Mouse (Mus musculus): ENCODE results near the gene Hoxd12.

Hoxd12 gene

DNA sequence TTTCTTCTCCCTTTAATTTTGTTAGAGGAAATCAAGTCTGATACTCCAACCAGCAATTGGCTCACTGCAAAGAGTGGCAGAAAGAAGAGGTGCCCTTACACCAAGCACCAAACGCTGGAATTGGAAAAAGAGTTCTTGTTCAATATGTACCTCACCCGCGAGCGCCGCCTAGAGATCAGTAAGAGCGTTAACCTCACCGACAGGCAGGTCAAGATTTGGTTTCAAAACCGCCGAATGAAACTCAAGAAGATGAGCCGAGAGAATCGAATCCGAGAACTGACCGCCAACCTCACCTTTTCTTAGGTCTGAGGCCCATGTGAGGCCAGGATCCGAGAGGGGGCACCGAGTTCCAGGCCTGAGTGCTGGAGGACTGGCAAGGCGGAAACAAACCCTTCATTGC, 19.3 kb downstream of the Hoxd12 start:
- DNase-seq (ENCODE audit: low read depth, low spot score): peak; percentile 86

DNA sequence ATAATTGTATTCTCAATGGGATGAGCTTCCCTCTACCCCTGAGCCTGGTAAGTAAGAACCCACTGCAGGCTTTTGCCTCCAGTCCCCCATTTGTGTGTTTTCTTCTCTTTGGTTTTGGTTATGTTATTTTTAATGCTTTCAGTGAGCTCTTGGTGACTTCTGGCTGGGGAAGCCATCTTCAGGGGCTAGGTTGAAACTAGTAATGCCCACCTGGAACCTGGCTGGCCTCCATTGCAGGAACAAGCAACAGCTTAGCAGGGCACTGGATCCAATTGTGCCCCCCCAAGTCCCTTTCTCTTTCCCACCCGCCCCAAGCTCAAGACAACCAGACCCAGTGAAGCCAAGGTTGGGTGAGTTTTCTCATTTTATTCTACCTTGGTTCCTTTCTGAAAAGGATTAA, 20.6 kb downstream of the Hoxd12 start:
- no peak for DNase-seq (ENCODE audit: low read depth, low spot score)

DNA sequence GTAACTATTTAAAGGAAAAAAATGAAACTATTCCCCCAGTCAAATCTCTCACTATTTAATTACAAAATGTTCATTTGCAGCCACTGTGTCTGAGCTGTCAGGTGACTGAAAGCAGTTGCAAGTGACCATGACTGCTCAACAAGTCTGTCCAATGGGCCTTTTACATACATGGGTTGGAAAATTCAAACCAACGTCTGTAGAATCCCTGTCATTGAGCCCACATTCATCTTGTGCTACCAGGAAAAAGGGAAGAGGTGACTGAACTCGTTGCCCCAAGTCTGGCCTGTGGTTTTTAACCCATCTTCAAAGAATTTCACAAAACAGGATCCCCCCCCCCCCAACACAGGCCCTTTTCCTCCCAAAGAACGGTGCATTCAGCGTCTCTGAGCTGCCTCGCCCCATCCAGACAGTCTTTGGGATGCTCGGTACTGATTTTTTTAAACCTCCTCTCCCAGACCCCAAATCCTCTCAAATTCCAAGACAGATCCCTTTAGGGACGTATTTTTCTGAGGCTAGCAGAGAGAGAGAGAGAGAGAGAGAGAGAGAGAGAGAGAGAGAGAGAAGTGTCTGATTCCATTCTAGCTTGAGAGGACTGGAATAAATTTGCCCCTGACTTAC, 21.1 kb downstream of the Hoxd12 start:
- DNase-seq (ENCODE audit: low read depth, low spot score): no peak

GRCm38 (mm10) chr2:74696442-74697335, 21.9 kb downstream of the Hoxd12 start:
- no peak for DNase-seq (ENCODE audit: low read depth, low spot score)

- DNase-seq (ENCODE audit: low read depth, low spot score): peak; percentile 62
These were observed 22.8 kb downstream of the Hoxd12 start, which contains the start of gene Hoxd9 for GRCm38 (mm10) chr2:74697567-74698121. Hoxd9 (plus strand) TSS chr2:74697727.

DNA sequence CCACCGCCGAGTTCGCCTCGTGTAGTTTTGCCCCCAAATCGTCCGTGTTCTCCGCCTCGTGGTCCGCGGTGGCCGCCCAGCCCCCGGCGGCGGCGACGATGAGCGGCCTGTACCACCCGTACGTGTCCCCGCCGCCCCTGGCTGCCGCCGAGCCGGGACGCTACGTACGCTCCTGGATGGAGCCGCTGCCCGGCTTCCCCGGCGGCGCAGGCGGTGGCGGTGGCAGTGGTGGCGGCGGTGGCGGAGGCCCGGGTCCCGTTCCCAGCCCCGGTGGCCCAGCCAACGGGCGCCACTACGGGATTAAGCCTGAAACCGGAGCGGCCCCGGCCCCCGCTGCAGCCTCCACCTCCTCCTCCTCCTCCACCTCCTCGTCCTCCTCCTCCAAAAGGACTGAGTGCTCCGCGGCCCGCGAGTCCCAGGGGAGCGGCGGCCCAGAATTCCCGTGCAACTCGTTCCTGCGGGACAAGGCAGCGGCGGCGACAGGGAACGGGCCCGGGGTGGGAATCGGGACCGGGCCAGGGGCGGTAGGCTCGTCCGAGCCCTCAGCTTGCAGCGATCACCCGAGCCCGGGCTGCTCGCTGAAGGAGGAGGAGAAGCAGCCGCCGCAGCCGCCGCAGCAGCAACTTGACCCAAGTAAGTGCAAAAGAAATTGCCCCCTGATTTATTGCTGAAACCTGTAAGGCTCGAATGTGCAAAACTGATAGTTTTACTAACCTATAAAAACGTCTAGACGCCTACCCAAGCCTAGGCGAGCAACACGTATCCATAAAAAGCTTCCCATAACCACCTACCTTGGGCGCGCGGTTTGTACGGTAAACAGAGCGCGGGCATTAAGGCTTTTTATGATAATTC, 23.6 kb downstream of the Hoxd12 start:
- DNase-seq (ENCODE audit: low read depth, low spot score): no peak

- DNase-seq (ENCODE audit: low read depth, low spot score): no peak
These were observed 24.2 kb downstream of the Hoxd12 start for GRCm38 (mm10) chr2:74699053-74699430.

GRCm38 (mm10) chr2:74699664-74700545, 25.1 kb downstream of the Hoxd12 start:
- DNase-seq (ENCODE audit: low read depth, low spot score): peak; percentile 66

- DNase-seq (ENCODE audit: low read depth, low spot score): no peak
These were observed 25.8 kb downstream of the Hoxd12 start for GRCm38 (mm10) chr2:74700546-74701112.

- peak; percentile 60 for DNase-seq (ENCODE audit: low read depth, low spot score)
These were observed 27.4 kb downstream of the Hoxd12 start for GRCm38 (mm10) chr2:74701949-74702819.

DNA sequence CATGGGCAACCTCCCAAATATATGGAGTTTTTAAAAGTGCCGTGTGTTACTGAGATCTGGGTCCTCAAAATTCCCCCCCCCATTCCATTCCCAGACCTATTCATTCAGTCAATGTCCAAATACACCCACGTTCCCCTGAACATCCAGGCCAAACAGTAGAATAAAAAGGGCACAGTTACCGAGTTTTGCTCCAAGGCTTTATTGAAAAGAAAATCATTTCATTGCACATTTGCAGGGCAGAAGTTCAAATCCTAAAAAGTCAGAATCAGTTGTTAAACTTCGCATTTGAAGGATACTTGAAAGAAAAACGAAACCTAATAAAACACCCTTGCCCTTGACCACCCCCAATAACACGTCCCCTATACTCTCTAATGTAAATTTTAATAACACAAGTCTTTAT, 28.0 kb downstream of the Hoxd12 start:
- DNase-seq (ENCODE audit: low read depth, low spot score): no peak

DNA sequence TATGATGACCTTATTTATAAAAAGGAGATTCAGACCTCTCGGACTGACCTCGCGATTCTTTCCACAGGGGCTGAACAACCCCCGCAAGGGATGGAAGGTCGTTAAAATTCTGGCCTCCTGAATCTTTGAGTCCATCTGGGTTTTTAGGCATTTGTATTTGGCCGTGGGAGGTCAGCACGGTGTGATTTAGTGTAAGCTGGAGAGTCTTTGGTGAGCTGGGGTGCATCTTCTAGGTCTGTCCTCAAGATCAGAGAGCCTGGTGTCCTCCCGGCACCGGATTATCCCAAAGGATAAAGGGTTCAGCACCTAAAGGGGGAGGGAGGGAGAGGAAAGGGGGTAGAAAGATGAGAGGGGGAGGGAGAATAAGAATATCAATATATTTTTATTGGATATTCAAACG, 28.5 kb downstream of the Hoxd12 start:
- no peak for DNase-seq (ENCODE audit: low read depth, low spot score)

DNA sequence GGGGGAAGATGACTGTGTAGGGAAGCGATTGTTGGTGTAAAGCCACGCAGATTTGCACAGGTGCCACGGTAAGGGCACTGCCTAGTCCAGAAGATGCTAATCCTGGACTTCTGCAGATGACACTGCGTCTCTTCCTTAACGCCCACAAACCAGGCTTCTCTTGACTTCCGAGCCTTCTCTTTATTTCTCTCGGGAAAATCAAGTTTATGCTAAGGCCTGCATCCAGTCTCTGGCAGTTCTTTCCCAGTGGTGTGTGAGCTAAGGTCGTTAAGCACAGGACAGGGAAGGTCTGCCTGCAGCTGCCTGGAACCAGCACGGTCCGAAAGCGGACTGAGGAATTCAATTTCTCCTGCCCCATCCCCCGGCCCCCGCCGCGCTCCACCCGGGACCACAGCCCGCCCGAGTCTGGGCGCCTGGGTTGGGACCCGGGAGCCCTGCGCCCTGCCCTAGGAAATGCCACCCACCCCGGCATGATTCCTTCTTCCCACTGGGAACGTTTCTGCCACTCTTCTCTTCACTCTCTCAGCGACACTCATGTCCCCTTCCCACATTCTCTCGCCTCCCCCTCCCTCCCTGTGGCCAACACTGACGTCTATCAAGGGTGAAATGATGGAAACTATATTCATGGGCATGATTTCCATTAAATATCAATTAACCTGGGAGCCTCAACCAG, 29.0 kb downstream of the Hoxd12 start:
- DNase-seq (ENCODE audit: low read depth, low spot score): no peak

DNA sequence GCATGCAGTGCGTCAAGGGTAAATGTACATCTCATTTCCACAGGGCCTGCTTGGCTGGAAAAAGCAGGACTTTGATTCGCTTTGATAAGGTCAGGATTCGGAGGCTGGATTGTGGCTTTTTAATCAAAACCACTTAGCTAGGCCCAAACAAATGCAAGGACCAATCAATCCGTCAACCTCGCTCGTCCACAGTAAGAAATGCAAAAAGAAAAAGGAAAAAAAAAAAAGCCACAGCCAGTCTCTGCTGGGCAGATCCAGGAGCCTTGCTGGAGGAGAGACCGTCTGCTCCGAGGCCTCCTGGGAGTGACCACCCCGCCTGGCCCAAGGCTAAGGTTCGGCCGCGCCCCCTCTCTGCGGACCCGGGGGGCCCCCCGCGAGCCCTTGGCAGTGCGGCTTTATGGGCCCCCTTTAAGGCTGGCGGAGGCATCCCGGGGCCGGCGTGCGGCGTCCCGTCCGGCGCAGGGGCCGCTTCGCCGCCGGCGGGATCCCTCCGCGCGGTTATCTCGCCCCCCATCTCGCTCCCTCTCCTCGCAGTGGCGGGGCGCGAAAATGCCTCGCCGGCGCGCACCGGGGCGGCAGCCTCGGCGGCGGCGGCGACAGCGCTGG, 29.7 kb downstream of the Hoxd12 start, which contains the start of gene Hoxd8:
TSS of gene Hoxd8 (plus strand) at position 223 of the 606 bp plus-strand sequence.
- DNase-seq (ENCODE audit: low read depth, low spot score): peak; percentile 67

- DNase-seq (ENCODE audit: low read depth, low spot score): no peak
These were observed 30.2 kb downstream of the Hoxd12 start for GRCm38 (mm10) chr2:74704999-74705466.

DNA sequence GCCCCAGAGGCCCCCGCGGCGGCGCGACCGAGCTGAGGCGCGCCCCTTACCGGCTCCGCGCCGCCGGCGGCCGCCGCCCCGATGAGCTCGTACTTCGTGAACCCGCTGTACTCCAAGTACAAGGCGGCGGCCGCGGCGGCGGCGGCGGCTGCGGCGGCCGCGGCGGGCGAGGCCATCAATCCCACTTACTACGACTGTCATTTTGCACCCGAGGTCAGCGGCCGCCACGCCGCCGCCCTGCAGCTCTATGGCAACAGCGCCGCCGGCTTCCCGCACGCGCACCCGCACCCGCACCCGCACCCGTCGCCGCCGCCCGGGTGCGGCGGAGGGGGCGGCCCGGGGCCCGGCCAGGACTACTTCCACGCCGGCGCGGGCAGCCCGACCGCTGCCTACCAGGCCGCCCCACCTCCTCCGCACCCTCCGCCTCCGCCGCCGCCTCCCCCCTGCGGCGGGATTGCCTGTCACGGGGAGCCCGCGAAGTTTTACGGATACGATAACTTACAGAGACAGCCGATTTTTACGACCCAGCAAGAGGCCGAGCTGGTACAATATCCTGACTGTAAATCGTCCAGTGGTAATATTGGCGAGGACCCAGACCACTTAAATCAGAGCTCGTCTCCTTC, 30.8 kb downstream of the Hoxd12 start:
- no peak for DNase-seq (ENCODE audit: low read depth, low spot score)

- no peak for DNase-seq (ENCODE audit: low read depth, low spot score)
These were observed 31.7 kb downstream of the Hoxd12 start for GRCm38 (mm10) chr2:74706393-74706960.
